Mouse (Mus musculus): ENCODE measurements at regions not wholly inside any gene's neighbourhood (a gene's known extent, or its start where the extent isn't known, plus 50 kb on each side); places are given as distances from the start of the nearest gene placed in this dataset.

DNA sequence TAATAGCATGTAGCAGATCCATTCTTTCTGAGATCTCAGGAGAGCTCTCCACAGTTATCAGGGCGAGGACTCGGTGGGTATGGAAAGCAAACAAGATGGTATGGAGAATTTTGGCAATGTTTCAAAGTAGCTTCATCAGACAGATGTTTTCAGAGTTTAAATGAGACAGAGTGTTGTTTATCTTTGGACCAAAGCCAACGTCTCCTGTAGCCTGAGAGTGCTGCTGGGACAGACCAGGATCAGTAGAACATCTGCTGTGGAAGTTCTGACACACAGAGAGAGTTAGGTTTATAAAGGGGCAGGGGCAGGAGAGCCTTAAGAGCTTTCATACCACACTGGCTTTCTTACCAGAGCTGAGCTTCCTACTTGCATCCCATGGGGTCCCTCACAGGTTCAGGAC, 97.6 kb downstream of the Dact1 start:
- Histone ChIP-seq H3K27me3 (ENCODE audit: control insufficient read depth, insufficient read depth, low read length) (no peaks in the 10 kb centered on the region), H3K4me3 (ENCODE audit: low read depth, low read length) (no peak overlapping the region), H3K27ac (ENCODE audit: insufficient read depth, low read depth, low read length) (no peak overlapping the region), H3K36me3 (ENCODE audit: control insufficient read depth, insufficient read depth, low read length) (no peaks in the 10 kb centered on the region), H3K4me1 (ENCODE audit: control insufficient read depth, insufficient read depth, insufficient read length, low read length) (peaks cover 3% of the 10 kb centered on the region; the same call in 1 of the 2 replicates)
- TF ChIP-seq POLR2A (IDR thresholded peaks at IDR 0.05; ENCODE audit: low read depth, low read length) (no peak), CTCF (IDR thresholded peaks at IDR 0.05; ENCODE audit: extremely low read depth, insufficient read length, insufficient replicate concordance, low read depth, low read length) (no peak)
- WGBS = 14% methylated on average over 3 of the region's 3 CpGs

DNA sequence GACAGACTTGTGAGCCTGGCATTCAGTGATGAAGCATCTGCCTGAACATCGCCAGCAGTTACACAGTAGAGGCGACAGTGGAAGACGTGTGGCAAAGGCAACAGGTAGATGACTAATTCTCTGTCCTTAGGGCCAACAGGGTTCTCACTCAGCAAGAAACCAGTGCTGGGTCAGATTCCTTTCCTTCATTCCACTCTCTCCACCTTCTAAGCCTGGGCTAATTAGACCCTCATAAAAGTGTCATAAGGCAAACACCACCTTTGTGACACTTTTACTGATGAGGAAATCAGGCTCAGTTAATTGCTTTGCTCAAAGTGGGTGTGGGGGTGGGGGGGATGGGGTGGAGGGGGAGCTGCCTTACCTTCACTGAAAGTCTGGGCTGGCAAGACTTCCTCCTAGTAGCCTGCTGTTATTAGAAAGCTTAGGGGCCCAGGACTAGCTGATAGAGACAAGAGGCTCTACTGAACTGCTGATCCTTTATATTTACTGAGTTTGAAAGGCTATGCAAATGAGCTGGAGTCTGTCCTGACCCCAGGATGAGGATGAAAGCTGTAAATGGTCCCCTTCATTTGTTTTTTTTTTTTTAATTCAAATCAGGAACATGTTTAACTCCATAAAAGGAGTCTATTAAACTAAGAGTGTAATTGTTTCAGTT, 98.8 kb downstream of the Dact1 start:
- H3K27me3 ChIP-seq (ENCODE audit: control insufficient read depth, insufficient read depth, low read length) = no peaks in the 10 kb centered on the region
- no peak overlapping the region for H3K27ac ChIP-seq (ENCODE audit: insufficient read depth, low read depth, low read length)
- TF ChIP-seq POLR2A (IDR thresholded peaks at IDR 0.05; ENCODE audit: low read depth, low read length) = no peak
- TF ChIP-seq CTCF (IDR thresholded peaks at IDR 0.05; ENCODE audit: extremely low read depth, insufficient read length, insufficient replicate concordance, low read depth, low read length) = no peak
- H3K36me3 ChIP-seq (ENCODE audit: control insufficient read depth, insufficient read depth, low read length) = no peaks in the 10 kb centered on the region
- peaks cover 3% of the 10 kb centered on the region; the same call in 1 of the 2 replicates for H3K4me1 ChIP-seq (ENCODE audit: control insufficient read depth, insufficient read depth, insufficient read length, low read length)
- H3K4me3 ChIP-seq (ENCODE audit: low read depth, low read length) = no peak overlapping the region
- 23% methylated on average over 3 of the region's 3 CpGs for WGBS

DNA sequence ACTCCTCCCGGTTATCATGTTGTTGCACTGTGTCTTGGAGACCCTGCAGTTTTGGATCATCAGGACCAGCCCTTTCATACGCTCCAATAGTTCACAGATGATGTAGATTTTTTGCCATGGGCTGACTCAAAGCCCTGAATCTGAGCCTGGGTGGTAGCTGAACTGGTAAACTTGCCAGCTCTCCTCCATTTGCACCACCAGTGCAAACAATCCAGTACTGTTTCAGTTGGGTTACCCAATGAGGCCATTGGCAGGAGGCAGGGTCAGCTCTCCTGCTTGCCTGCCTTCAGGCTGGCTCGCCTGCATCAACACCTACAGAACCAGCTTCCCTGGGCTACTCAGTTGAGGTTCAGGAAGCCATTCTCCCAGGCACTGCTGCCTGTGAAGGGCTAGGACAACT, 102.6 kb downstream of the Dact1 start:
- H3K4me3 ChIP-seq (ENCODE audit: low read depth, low read length) = no peak overlapping the region
- WGBS = 72% methylated on average over 3 of the region's 3 CpGs
- H3K27ac ChIP-seq (ENCODE audit: insufficient read depth, low read depth, low read length) = no peak overlapping the region
- peaks cover 3% of the 10 kb centered on the region; the same call in 1 of the 2 replicates for H3K4me1 ChIP-seq (ENCODE audit: control insufficient read depth, insufficient read depth, insufficient read length, low read length)
- H3K36me3 ChIP-seq (ENCODE audit: control insufficient read depth, insufficient read depth, low read length) = no peaks in the 10 kb centered on the region
- no peaks in the 10 kb centered on the region for H3K27me3 ChIP-seq (ENCODE audit: control insufficient read depth, insufficient read depth, low read length)
- TF ChIP-seq CTCF (IDR thresholded peaks at IDR 0.05; ENCODE audit: extremely low read depth, insufficient read length, insufficient replicate concordance, low read depth, low read length) = no peak
- no peak for TF ChIP-seq POLR2A (IDR thresholded peaks at IDR 0.05; ENCODE audit: low read depth, low read length)

DNA sequence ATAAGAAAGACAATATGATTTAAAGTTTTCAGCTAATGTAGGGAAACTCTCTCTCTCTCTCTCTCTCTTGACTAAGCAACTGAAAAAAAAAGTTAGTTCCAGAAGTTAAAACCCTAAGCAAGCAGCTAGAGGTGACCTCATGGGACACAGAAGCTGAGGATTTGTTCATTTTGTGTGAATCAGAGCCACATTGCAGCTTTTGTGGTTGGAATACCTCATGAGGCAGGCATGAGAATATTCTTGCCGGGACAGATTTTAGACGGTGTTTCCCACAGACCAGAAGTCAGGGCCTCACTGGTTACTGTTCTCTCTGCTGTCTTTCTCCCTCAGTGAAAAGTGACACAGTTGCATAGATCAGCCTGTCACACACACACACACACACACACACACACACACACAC, 107.3 kb downstream of the Dact1 start:
- TF ChIP-seq POLR2A (IDR thresholded peaks at IDR 0.05; ENCODE audit: low read depth, low read length) (no peak), CTCF (IDR thresholded peaks at IDR 0.05; ENCODE audit: extremely low read depth, insufficient read length, insufficient replicate concordance, low read depth, low read length) (no peak)

DNA sequence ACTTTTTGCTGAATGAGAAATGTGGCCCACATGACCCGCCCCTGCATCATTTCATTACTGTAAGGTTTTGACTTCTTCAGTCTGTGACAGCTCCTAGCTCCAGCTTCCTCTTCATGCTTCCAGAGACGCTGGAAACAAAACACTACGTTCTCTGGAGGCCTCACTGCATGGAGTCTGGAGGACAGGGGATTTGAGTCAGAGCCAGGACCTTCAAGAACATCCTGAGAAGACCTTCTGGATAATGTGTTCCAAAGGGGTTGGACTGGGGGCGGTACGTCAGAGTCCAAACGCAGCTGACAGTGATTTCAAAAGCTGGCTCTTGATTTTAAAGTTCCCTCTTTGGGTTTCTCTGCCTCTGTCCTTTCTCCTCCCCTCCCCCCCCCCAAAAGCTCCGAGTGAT, 108.5 kb downstream of the Dact1 start:
- Histone ChIP-seq H3K36me3 (ENCODE audit: control insufficient read depth, insufficient read depth, low read length) (no peaks in the 10 kb centered on the region), H3K4me1 (ENCODE audit: control insufficient read depth, insufficient read depth, insufficient read length, low read length) (no peaks in the 10 kb centered on the region), H3K4me3 (ENCODE audit: low read depth, low read length) (no peak overlapping the region), H3K27ac (ENCODE audit: insufficient read depth, low read depth, low read length) (no peak overlapping the region), H3K27me3 (ENCODE audit: control insufficient read depth, insufficient read depth, low read length) (no peaks in the 10 kb centered on the region)
- TF ChIP-seq CTCF (IDR thresholded peaks at IDR 0.05; ENCODE audit: extremely low read depth, insufficient read length, insufficient replicate concordance, low read depth, low read length) (no peak), POLR2A (IDR thresholded peaks at IDR 0.05; ENCODE audit: low read depth, low read length) (no peak)
- 67% methylated on average over 7 of the region's 7 CpGs for WGBS

More for the DNA sequence above, 107.3 kb downstream of the Dact1 start:
- WGBS = 84% methylated on average over 2 of the region's 2 CpGs
- H3K27ac ChIP-seq (ENCODE audit: insufficient read depth, low read depth, low read length) = no peak overlapping the region
- H3K4me1 ChIP-seq (ENCODE audit: control insufficient read depth, insufficient read depth, insufficient read length, low read length) = no peaks in the 10 kb centered on the region
- no peaks in the 10 kb centered on the region for H3K36me3 ChIP-seq (ENCODE audit: control insufficient read depth, insufficient read depth, low read length)
- no peaks in the 10 kb centered on the region for H3K27me3 ChIP-seq (ENCODE audit: control insufficient read depth, insufficient read depth, low read length)
- H3K4me3 ChIP-seq (ENCODE audit: low read depth, low read length) = no peak overlapping the region

DNA sequence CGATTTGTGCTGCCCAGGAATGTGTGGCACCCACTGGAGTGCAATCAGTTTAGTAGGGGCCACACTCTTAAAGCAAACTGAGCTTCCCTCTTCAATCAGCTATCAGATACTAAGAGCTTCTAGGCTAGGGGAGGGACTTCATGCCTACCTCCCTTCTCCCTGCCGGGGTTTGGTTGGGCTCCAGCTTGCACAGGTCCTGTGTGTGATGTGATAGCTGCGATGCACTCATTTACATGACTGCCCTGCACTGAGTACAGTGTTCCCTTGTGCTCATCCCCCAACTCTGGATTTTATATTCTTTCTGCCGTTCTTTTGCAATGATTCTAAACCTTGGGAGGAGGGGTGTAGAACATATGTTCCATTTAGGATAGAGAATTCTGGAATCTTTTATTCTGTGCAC, 109.5 kb downstream of the Dact1 start:
- TF ChIP-seq POLR2A (IDR thresholded peaks at IDR 0.05; ENCODE audit: low read depth, low read length) = no peak
- no peak for TF ChIP-seq CTCF (IDR thresholded peaks at IDR 0.05; ENCODE audit: extremely low read depth, insufficient read length, insufficient replicate concordance, low read depth, low read length)
- H3K27ac ChIP-seq (ENCODE audit: insufficient read depth, low read depth, low read length) = no peak overlapping the region
- no peak overlapping the region for H3K4me3 ChIP-seq (ENCODE audit: low read depth, low read length)
- no peaks in the 10 kb centered on the region for H3K27me3 ChIP-seq (ENCODE audit: control insufficient read depth, insufficient read depth, low read length)
- no peaks in the 10 kb centered on the region for H3K4me1 ChIP-seq (ENCODE audit: control insufficient read depth, insufficient read depth, insufficient read length, low read length)
- 72% methylated on average over 4 of the region's 4 CpGs for WGBS
- no peaks in the 10 kb centered on the region for H3K36me3 ChIP-seq (ENCODE audit: control insufficient read depth, insufficient read depth, low read length)

DNA sequence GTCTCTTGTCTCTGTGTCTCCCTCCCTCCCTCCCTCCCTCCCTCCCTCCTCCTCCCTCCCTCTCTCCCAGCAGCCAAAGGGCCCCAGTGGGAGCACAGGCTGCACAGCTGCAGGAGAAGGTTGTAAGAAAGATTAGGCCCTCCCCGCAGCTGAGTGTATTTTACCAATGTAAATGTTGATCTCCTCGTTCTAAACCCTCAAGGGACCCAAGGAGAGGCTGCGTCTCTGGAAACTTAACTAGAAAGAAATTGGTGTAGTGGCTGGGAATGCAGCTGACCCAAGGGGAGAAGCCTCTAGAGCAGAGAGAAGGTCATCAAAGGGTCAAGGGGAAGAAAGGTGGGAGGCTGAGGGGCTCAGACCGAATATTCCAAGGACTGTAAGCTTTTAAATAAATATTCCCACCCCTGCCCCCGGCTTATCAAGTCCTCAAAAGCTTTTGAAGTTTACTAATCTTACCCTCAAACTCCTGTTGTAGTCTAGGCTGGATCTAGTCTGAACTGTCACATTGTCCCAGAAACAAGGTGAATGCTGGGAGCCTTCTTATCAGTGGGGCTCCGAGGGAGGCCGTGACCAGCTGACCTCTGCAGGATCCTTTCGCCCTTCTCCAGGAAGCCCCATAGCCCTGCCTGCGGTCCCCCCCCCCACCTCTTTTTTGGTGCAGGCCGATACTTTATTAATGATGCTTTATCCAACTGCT, 116.5 kb downstream of the Dact1 start:
- no peaks in the 10 kb centered on the region for H3K27me3 ChIP-seq (ENCODE audit: control insufficient read depth, insufficient read depth, low read length)
- no peak overlapping the region for H3K27ac ChIP-seq (ENCODE audit: insufficient read depth, low read depth, low read length)
- no peak overlapping the region for H3K4me3 ChIP-seq (ENCODE audit: low read depth, low read length)
- H3K36me3 ChIP-seq (ENCODE audit: control insufficient read depth, insufficient read depth, low read length) = no peaks in the 10 kb centered on the region
- TF ChIP-seq CTCF (IDR thresholded peaks at IDR 0.05; ENCODE audit: extremely low read depth, insufficient read length, insufficient replicate concordance, low read depth, low read length) = no peak
- TF ChIP-seq POLR2A (IDR thresholded peaks at IDR 0.05; ENCODE audit: low read depth, low read length) = no peak
- peaks cover 2% of the 10 kb centered on the region; the same call in 1 of the 2 replicates for H3K4me1 ChIP-seq (ENCODE audit: control insufficient read depth, insufficient read depth, insufficient read length, low read length)
- whole genome bisulfite sequencing = 57% methylated on average over 10 of the region's 10 CpGs

Data from small intestine, adult 2 months (tissue).